Mouse (Mus musculus) layer of hippocampus, adult 8-10 months (tissue): ENCODE results near the gene Ppp1r13b. TPM values are rescaled to one million over a fixed set of nuclear protein-coding genes. Genes with fewer than 3 reads are reported as not detected.
"Not testable (repeated sequence)": the region's sequence is repeated elsewhere in the genome, so short reads cannot be mapped to it uniquely, and the experiment has no call there.

ENCODE experiments used
- DNase-seq, 2 experiments: peaks; one replicate each; pipeline ENCODE4 v3.0.0; 2022; ENCODE audit warnings: low spot score in 2 of 2
- total RNA-seq, 4 experiments: library from RNA; stranded (reverse); gene quantifications; 2 replicates each; pipeline ENCODE4 v1.2.4; 2022

The Ppp1r13b gene
- 10 to 100 TPM; 72.0 to 91.8 (median 79.2) TPM for total RNA-seq

GRCm38 (mm10) chr12:111907970-111908681, at the start of gene Ppp1r13b:
Gene Ppp1r13b (minus strand): TSS chr12:111908110.
- peak; percentile 76 to 84 for DNase-seq

- no peak for DNase-seq
Observed at GRCm38 (mm10) chr12:111956173-111956572, 48.3 kb upstream of the Ppp1r13b start.

GRCm38 (mm10) chr12:111951701-111952100, 43.8 kb upstream of the Ppp1r13b start:
- DNase-seq = no peak

- DNase-seq = no peak
Observed at GRCm38 (mm10) chr12:111950486-111950885, 42.6 kb upstream of the Ppp1r13b start.

GRCm38 (mm10) chr12:111946716-111947115, 38.8 kb upstream of the Ppp1r13b start:
- DNase-seq = no peak

- not testable (repeated sequence) for DNase-seq
Observed at GRCm38 (mm10) chr12:111945765-111946655, 38.1 kb upstream of the Ppp1r13b start.

GRCm38 (mm10) chr12:111945115-111945514, 37.2 kb upstream of the Ppp1r13b start:
- DNase-seq = no peak

GRCm38 (mm10) chr12:111944065-111944987, 36.4 kb upstream of the Ppp1r13b start:
- not testable (repeated sequence) for DNase-seq

GRCm38 (mm10) chr12:111943421-111944064, 35.6 kb upstream of the Ppp1r13b start:
- DNase-seq = no peak

GRCm38 (mm10) chr12:111938623-111939177, 30.8 kb upstream of the Ppp1r13b start:
- no peak for DNase-seq

- DNase-seq = no peak
Observed at GRCm38 (mm10) chr12:111936706-111937550, 29.0 kb upstream of the Ppp1r13b start.

GRCm38 (mm10) chr12:111933971-111934370, 26.1 kb upstream of the Ppp1r13b start:
- DNase-seq = no peak

GRCm38 (mm10) chr12:111933032-111933704, 25.3 kb upstream of the Ppp1r13b start:
- no peak for DNase-seq

- DNase-seq = no peak
Observed at GRCm38 (mm10) chr12:111932513-111932912, 24.6 kb upstream of the Ppp1r13b start.

GRCm38 (mm10) chr12:111931411-111932025, 23.6 kb upstream of the Ppp1r13b start:
- no peak for DNase-seq

- DNase-seq = no peak
Observed at GRCm38 (mm10) chr12:111928411-111928966, 20.6 kb upstream of the Ppp1r13b start.

- DNase-seq = no peak
Observed at GRCm38 (mm10) chr12:111927338-111927737, 19.4 kb upstream of the Ppp1r13b start.

- no peak for DNase-seq
Observed at GRCm38 (mm10) chr12:111923117-111923516, 15.2 kb upstream of the Ppp1r13b start.
